Mouse (Mus musculus) bone marrow macrophage, adult 2 months (primary cell): ENCODE data around the gene Hoxb3. TPM values are rescaled to one million over a fixed set of nuclear protein-coding genes. Genes with fewer than 3 reads are reported as not detected.

Experiments used
- H3K27ac ChIP-seq: 2 replicates; pipeline ENCODE4 v1.5.1; 2012; ENCODE audit warnings: low read depth, low read length; ENCODE audit not compliant: insufficient read depth
- H3K4me1 ChIP-seq: 2 replicates; pipeline ENCODE4 v1.6.1; 2012; ENCODE audit warnings: low read length; ENCODE audit not compliant: control insufficient read depth, insufficient read depth
- H3K4me3 ChIP-seq: 2 replicates; pipeline ENCODE4 v1.5.1; 2012; ENCODE audit warnings: mild to moderate bottlenecking, low read length, moderate library complexity; ENCODE audit not compliant: insufficient read depth
- CTCF ChIP-seq: IDR thresholded peaks from 2 replicates; pipeline ENCODE4 v1.5.1; 2012; ENCODE audit warnings: low read depth, mild to moderate bottlenecking, low read length, moderate library complexity
- POLR2A ChIP-seq: IDR thresholded peaks from 2 replicates; pipeline ENCODE4 v1.6.1; 2012; ENCODE audit warnings: mild to moderate bottlenecking, low read depth, low read length, borderline replicate concordance
- polyA plus RNA-seq: library from polyadenylated mRNA; stranded (reverse); fragments of >200 nt; gene quantifications from 2 replicates; pipeline ENCODE4 v1.2.4, GENCODE M21; 2012; ENCODE audit not compliant: missing spikeins, insufficient read depth, insufficient read length

The Hoxb3 gene
- polyA plus RNA-seq, 1 experiment, result 1.6 TPM

DNA sequence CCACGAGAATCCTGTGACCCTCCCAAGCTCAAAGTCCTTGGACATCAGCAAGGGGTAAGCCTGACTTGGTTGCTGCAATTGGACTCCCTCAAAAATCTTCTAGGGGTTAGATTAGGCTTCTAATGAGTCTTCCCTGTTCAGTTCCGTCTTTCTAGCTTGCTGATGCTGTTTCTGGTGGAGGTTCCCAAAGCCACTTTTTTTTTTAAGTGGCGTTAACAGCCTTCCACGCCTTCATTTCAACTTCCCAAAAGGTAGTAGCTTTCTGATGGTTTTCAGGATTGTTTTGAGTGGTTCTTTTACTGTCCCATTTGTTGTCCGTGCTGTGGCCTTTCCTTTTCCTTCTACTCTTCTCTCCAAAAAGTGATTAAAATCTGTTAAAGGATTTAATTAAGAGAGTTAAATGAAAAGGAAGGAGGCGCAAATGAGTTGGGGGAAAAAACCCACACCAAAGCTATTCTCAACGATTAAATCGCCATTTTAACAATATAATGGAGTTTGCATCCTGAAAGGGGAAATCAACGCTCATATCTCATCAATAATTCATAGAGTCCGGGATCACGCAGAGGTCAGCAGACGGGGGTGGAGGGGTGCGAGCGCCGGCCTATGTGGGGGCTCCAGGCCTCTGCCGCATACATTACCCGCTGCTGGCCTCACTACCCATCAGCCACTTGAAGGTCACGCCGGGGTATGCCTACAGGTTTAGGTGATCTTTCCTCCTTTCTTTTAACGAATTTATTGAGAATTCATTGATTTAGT is 12.8 kb upstream of the Hoxb3 start:
- Histone ChIP-seq H3K4me3 (no peak overlapping the region), H3K27ac (no peak overlapping the region)
- no peak for TF ChIP-seq POLR2A
- no peak for TF ChIP-seq CTCF

GRCm38 (mm10) chr11:96311097-96311496 is 12.0 kb upstream of the Hoxb3 start:
- TF ChIP-seq POLR2A (no peak), CTCF (no peak)
- no peak overlapping the region for H3K27ac ChIP-seq
- H3K4me3 ChIP-seq, result peak overlapping the region; percentile 42
- H3K4me1 ChIP-seq, result peaks cover 8% of the 10 kb centered on the region

More for the DNA sequence above, 12.8 kb upstream of the Hoxb3 start:
- peaks cover 8% of the 10 kb centered on the region for H3K4me1 ChIP-seq

- no peak overlapping the region for H3K27ac ChIP-seq
- H3K4me3 ChIP-seq, result peak overlapping the region; percentile 42
- TF ChIP-seq POLR2A (no peak), CTCF (peak; percentile 66)
- peaks cover 8% of the 10 kb centered on the region for H3K4me1 ChIP-seq
These were observed 11.4 kb upstream of the Hoxb3 start for GRCm38 (mm10) chr11:96311520-96312417.

- Histone ChIP-seq H3K4me3 (no peak overlapping the region), H3K4me1 (peaks cover 8% of the 10 kb centered on the region), H3K27ac (no peak overlapping the region)
- TF ChIP-seq CTCF (no peak), POLR2A (no peak)
These were observed 10.0 kb upstream of the Hoxb3 start for GRCm38 (mm10) chr11:96313134-96313533.

- TF ChIP-seq POLR2A (no peak), CTCF (no peak)
- Histone ChIP-seq H3K4me3 (no peak overlapping the region), H3K27ac (no peak overlapping the region), H3K4me1 (peaks cover 8% of the 10 kb centered on the region)
These were observed 9.2 kb upstream of the Hoxb3 start for GRCm38 (mm10) chr11:96313806-96314428.

GRCm38 (mm10) chr11:96314671-96315343 is 8.3 kb upstream of the Hoxb3 start:
- no peak for TF ChIP-seq CTCF
- no peak for TF ChIP-seq POLR2A
- Histone ChIP-seq H3K4me1 (peaks cover 5% of the 10 kb centered on the region), H3K4me3 (no peak overlapping the region), H3K27ac (no peak overlapping the region)

DNA sequence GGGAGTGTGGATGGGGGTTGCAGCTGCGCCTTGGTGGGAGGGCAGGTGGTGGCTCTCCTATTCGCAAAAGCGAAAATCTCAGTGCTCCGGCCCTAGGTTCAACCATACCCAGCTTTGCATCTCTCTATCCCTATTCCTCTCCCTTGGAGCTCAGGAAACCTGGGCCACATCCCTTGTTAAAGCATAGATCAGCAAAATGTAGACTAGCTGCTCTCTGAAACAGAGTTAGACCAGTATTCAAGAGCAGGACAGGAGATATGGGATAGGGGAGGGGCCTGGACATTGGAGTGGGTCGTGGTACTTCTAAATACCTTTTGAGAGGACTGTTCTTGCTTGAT is 7.8 kb upstream of the Hoxb3 start:
- no peak overlapping the region for H3K27ac ChIP-seq
- H3K4me3 ChIP-seq, result no peak overlapping the region
- H3K4me1 ChIP-seq, result peaks cover 5% of the 10 kb centered on the region
- TF ChIP-seq CTCF (no peak), POLR2A (no peak)

DNA sequence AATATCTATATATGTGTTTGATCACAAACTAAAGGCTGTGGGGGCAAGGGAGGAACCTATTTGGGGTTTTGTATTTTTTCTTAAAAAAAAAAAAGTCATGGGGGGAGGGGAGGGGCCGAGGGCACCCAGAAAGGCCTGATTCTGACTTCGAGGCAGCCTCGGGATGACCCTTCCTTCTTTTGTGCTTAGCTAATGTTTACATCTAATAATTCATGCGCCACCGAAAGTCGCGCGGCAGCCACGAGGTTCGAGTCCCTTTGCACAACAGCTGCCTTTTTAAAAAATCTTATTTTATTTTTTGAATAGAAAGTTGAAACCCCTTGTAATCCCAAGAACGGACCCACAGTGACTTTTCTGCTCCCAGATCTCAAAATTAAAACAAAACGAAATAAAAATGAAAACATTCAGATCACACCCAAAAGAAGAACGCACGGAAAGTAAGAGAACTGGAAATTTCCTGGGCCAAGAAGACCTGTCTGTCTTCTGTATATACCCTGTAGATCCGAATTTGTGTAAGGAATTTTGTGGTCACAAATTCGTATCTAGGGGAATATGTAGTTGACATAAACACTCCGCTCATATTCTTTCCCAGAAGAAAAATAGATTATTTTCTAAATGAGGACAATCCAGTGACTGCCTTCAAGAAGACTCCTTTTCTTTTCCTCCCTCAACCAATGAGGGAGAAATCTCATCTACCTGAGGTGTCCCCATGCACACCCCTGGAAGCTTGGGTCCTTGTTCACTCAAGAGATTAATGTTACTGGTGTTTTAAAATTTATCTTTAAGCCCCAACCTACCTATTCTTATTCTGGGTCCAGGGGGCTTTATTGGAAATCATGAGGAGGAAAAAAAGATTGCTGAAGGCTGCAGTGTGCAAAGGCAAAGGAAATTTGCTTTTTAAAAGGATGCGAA is 6.2 kb upstream of the Hoxb3 start:
- no peak overlapping the region for H3K27ac ChIP-seq

More for the DNA sequence above, 6.2 kb upstream of the Hoxb3 start:
- Histone ChIP-seq H3K4me3 (no peak overlapping the region), H3K4me1 (peaks cover 3% of the 10 kb centered on the region)
- TF ChIP-seq POLR2A (no peak), CTCF (no peak)
